Mouse (Mus musculus) C2C12 (cell line): ENCODE results near the gene Atp7a. TPM values are rescaled to one million over a fixed set of nuclear protein-coding genes. Genes with fewer than 3 reads are reported as not detected.

Experiments used
- H3K27me3 ChIP-seq: one replicate; pipeline ENCODE4 v1.6.1; 2011; ENCODE audit not compliant: control insufficient read depth, insufficient read depth, insufficient read length
- H3K36me3 ChIP-seq: one replicate; pipeline ENCODE4 v1.6.1; 2011; ENCODE audit not compliant: control insufficient read depth, insufficient read depth
- H3K4me3 ChIP-seq: one replicate; pipeline ENCODE4 v1.5.1; 2011; ENCODE audit warnings: mild to moderate bottlenecking, control low read depth; ENCODE audit not compliant: poor library complexity, insufficient read depth, severe bottlenecking
- H3K79me2 ChIP-seq: one replicate; pipeline ENCODE4 v1.6.1; 2011; ENCODE audit not compliant: control insufficient read depth, insufficient read depth
- H3K79me3 ChIP-seq: one replicate; pipeline ENCODE4 v1.6.1; 2011; ENCODE audit warnings: low read depth, control low read depth
- H3ac ChIP-seq: one replicate; pipeline ENCODE3; 2011; ENCODE audit warnings: low read depth; ENCODE audit not compliant: control insufficient read depth, insufficient read length
- CEBPB ChIP-seq: IDR thresholded peaks from one replicate; pipeline ENCODE4 v1.6.1; 2011; ENCODE audit warnings: low read depth, mild to moderate bottlenecking, control low read depth, moderate library complexity
- CTCF ChIP-seq: IDR thresholded peaks from one replicate; pipeline ENCODE4 v1.5.1; 2011; ENCODE audit not compliant: control insufficient read depth, insufficient read depth, insufficient read length
- FOSL1 ChIP-seq: IDR thresholded peaks from one replicate; pipeline ENCODE4 v1.8.0; 2011; ENCODE audit warnings: mild to moderate bottlenecking, low read length; ENCODE audit not compliant: poor library complexity, insufficient read depth, severe bottlenecking
- MAX ChIP-seq: IDR thresholded peaks from one replicate; pipeline ENCODE4 v1.6.1; 2011; ENCODE audit warnings: mild to moderate bottlenecking, control low read depth
- MYOD1 ChIP-seq: IDR thresholded peaks from one replicate; pipeline ENCODE4 v1.6.1; 2011; ENCODE audit warnings: low read depth; ENCODE audit not compliant: control insufficient read depth, insufficient read length
- MYOG ChIP-seq: IDR thresholded peaks from one replicate; pipeline ENCODE4 v1.6.1; 2011; ENCODE audit not compliant: control insufficient read depth, insufficient read length; ENCODE audit errors: extremely low read depth
- USF1 ChIP-seq: IDR thresholded peaks from one replicate; pipeline ENCODE4 v1.6.1; 2011; ENCODE audit warnings: low read depth, mild to moderate bottlenecking, control low read depth, moderate library complexity
- polyA plus RNA-seq: library from polyadenylated mRNA; unstranded; fragments of >200 nt; fragmentation: generic; extraction: Trizol; gene quantifications from one replicate; pipeline ENCODE4 v1.2.1, GENCODE M21; 2012; ENCODE audit warnings: missing spikeins

Atp7a gene
- polyA plus RNA-seq, 1 experiment = 2.1 TPM

DNA sequence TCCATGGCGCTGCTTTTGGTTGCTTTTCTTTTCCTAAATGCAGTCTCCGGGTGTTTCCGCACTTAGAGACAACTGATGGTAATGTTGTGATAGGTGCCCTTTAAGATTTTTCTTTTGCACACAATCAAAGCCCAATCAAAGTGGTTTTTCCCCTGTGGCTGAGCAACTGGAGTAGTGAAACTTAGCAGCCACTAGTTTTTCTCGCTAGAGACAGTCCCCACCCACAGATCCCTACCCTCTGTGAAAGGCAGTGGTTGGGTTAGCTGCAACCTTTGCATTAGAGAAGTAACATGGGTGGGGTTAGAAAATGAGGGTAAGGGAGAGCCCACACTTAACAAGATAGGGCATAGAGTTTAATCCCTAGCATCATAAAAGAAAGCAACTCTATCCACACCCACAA, 108.4 kb downstream of the Atp7a start:
- no peaks in the 10 kb centered on the region for H3K79me2 ChIP-seq
- H3K27me3 ChIP-seq = no peaks in the 10 kb centered on the region
- TF ChIP-seq MYOD1 (no peak), MYOG (no peak)
- H3K4me3 ChIP-seq = no peak overlapping the region
- H3K79me3 ChIP-seq = no peaks in the 10 kb centered on the region
- H3ac ChIP-seq = no peak overlapping the region
- H3K36me3 ChIP-seq = no peaks in the 10 kb centered on the region

DNA sequence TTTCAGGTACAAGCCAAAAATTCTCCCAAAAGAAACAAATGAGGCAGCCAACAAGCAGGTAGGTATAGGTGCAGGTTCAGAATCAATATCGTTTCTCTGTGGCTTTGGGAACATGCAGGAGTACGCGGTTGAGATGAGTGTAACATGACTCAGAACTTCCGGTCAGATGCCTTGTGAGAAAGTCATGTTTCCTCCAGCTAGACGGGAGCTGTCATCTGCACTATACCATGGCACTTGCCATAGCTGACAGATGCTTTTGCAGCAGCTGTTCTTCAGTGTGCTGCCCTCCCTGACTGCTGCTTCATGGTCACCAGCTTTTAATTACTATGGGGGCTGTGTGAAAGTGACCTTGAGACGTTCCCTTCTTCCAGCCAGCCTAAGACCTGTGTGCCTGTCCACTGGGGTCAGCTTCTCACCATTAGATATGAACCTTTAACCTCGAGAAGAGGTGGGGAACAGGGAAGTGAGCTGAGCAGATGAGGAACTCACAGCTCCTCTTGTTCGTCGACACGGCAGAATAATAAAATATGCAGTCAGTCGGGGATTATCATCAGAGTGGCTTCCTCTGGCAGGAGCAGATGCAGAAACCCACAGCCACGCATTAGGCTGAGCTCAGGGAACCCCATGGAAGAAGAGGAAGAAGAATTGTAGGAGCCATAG, 109.0 kb downstream of the Atp7a start:
- TF ChIP-seq MYOD1 (peak; percentile 92), MYOG (no peak), MAX (no peak), USF1 (no peak), CEBPB (no peak), CTCF (no peak), FOSL1 (peak; percentile 61)
- Histone ChIP-seq H3K27me3 (no peaks in the 10 kb centered on the region), H3K4me3 (no peak overlapping the region), H3K36me3 (no peaks in the 10 kb centered on the region), H3K79me2 (no peaks in the 10 kb centered on the region), H3ac (no peak overlapping the region), H3K79me3 (no peaks in the 10 kb centered on the region)

DNA sequence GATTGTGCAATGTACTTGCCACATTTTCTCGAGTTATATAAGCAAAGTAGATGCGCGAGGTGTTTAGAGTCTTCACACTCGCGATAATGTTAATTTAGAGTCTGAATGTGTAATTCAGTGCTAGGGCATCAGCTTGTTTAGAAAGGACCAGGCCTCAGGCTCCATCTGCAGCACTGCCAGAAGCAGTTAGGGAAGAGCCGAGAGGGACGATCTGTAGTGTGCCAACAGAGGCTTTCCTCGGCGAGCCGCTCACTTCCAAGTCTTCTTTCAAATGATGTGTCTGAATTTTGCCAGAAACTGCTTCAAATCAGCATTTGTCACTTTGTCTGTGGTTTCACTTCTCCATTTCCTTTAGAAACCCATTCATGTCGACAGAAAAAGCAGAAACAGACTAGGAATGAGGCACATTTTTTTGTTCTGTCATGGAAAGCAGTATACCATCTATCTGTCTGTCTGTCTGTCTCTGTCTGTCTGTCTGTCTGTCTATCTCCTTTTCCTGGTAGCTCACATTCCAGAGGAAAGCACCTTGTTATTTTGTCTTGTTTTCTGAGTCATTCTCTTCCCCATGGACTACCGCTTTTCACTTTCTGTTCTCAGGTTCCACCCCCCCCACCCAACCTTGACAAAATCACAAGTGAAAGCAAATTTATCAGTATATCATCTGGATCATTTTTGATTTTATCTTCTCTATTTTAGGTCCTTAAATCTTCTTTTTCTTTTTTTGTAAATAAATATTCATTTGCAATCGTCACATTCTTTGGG, 112.4 kb downstream of the Atp7a start:
- Histone ChIP-seq H3K36me3 (no peaks in the 10 kb centered on the region), H3K27me3 (no peaks in the 10 kb centered on the region), H3K79me3 (no peaks in the 10 kb centered on the region)

DNA sequence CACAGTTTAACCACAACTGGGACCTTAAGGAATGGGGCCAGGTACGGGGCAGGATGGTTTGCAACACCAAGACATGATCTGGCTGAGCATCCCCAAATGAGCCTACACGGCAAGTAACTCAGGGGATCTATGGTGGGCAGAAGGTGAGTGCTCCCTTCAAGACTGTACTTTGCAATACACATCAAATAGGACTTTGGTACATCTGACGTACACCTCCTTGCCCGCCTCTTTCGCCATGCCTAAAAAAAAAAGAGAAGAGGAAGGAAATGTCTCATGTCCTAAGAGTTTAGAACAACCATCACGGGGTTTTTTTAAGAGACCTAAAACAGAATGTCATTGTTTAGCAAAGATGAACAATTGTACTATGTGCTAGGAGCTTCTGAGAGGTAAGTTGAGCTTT, 115.9 kb downstream of the Atp7a start, which contains the start of gene Tlr13:
Gene Tlr13, plus strand, starts transcription at position 269 of the 400 bp plus-strand sequence.
- H3ac ChIP-seq = no peak within 1 kb of the TSS
- H3K4me3 ChIP-seq = no peak within 1 kb of the TSS
- no peaks in the 10 kb centered on the region for H3K36me3 ChIP-seq
- TF ChIP-seq CEBPB (no peak), CTCF (no peak), MYOD1 (no peak), USF1 (no peak)
- no peaks in the 10 kb centered on the region for H3K79me2 ChIP-seq
- H3K27me3 ChIP-seq = no peaks in the 10 kb centered on the region
- no peaks in the 10 kb centered on the region for H3K79me3 ChIP-seq

More for the DNA sequence above, 112.4 kb downstream of the Atp7a start:
- TF ChIP-seq CTCF (no peak), MYOD1 (no peak), MYOG (no peak), CEBPB (no peak), FOSL1 (no peak), MAX (no peak), USF1 (no peak)
- Histone ChIP-seq H3K79me2 (no peaks in the 10 kb centered on the region), H3K4me3 (no peak overlapping the region), H3ac (no peak overlapping the region)

DNA sequence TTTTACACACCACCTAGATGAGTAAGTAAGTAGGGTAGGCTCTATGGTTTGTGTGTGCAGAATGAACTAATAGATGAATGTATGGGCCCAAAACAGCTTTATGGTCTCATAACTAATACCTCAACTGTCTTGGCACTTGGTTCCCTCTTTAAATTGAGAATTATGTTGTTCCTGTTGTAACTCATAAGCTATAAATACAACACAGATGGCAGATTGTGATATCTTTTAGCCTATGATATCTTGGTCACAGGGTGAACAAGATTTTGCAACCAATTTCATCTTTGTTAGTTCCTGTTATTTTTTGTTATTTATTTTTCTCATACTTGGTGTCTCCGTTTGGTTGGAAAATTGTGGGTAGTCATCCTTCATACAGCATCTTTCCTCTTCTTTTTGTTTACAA, 121.1 kb downstream of the Atp7a start:
- Histone ChIP-seq H3K79me2 (no peaks in the 10 kb centered on the region), H3K79me3 (no peaks in the 10 kb centered on the region), H3ac (no peak overlapping the region), H3K27me3 (no peaks in the 10 kb centered on the region), H3K4me3 (no peak overlapping the region), H3K36me3 (no peaks in the 10 kb centered on the region)
- TF ChIP-seq MYOD1 = no peak
- TF ChIP-seq MAX = no peak
- no peak for TF ChIP-seq CTCF
- no peak for TF ChIP-seq MYOG
- TF ChIP-seq CEBPB = no peak
- no peak for TF ChIP-seq USF1
- no peak for TF ChIP-seq FOSL1

DNA sequence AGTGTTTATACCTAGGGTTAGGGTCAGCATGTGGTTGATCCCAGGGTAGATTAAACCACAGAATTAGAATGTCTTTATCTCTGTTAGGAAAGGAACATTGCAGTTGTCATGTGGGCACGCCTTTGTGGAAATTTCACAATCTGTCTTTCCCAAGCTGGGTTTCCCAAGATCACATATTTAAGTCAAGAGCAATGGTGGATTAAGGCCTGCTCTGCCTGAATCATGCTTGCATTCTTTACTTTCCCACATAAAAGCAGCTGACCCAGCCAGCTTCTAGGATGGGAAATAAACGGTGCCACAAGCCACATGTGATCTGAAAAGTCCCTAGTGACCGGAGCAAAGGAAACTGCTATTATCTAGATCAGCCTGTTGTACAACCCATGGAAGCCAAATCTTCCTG, 122.4 kb downstream of the Atp7a start:
- Histone ChIP-seq H3K79me2 (no peaks in the 10 kb centered on the region), H3K27me3 (no peaks in the 10 kb centered on the region), H3K79me3 (no peaks in the 10 kb centered on the region), H3K36me3 (no peaks in the 10 kb centered on the region), H3ac (no peak overlapping the region), H3K4me3 (no peak overlapping the region)
- TF ChIP-seq MYOG (no peak), CEBPB (peak; percentile 64)
